Mouse (Mus musculus): ENCODE results near the gene Arl8b.

Arl8b gene

GRCm38 (mm10) chr6:108785551-108785950 lies 2.7 kb downstream of the Arl8b start:
- DNase-seq = no peak

DNA sequence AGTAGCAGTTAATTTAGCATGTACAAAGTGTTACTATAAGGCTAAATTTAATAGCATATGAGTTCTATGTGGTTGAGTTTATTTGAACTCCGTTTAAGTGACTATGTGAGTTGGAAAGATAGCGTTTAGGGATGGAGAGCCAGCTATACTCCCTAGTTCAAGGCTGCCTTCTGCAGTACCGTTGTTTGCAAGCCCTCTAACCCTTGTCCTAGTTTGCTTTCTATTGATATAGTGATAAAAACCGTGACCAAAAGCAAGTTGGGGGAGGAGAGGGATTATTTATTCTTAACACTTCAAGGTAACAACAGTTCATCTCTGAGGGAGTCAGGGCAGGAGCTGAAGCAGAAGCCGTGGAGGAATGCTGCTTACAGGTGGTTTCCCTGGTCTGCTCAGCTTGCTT lies 8.6 kb downstream of the Arl8b start:
- DNase-seq = no peak

GRCm38 (mm10) chr6:108795912-108796311 lies 13.0 kb downstream of the Arl8b start:
- no peak for DNase-seq

- no peak for DNase-seq
These were observed 13.8 kb downstream of the Arl8b start for GRCm38 (mm10) chr6:108796706-108797105.

DNA sequence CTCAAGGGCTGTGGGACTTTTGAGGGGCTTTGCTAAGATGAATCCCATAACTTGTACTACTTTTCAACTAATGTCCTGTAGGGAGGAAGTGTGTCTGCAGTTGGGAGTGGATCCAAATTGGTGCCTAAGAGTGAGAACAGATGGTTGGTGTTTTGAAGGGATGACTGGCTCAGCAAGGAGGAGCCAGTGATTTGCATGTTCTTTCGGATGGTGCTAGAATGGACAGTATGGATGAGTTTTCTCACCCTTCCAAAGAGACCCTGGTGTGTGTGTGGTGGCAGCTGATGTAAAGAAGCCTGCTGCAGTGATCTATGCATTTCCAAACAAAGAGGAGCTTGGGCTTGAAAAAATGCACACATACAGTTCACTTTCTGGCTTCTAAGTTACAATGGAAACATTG lies 22.3 kb downstream of the Arl8b start:
- DNase-seq = peak; percentile 50 to 57

- DNase-seq = no peak
These were observed 23.0 kb downstream of the Arl8b start for GRCm38 (mm10) chr6:108805871-108806270.

GRCm38 (mm10) chr6:108807446-108807845 lies 24.5 kb downstream of the Arl8b start:
- DNase-seq = no peak

DNA sequence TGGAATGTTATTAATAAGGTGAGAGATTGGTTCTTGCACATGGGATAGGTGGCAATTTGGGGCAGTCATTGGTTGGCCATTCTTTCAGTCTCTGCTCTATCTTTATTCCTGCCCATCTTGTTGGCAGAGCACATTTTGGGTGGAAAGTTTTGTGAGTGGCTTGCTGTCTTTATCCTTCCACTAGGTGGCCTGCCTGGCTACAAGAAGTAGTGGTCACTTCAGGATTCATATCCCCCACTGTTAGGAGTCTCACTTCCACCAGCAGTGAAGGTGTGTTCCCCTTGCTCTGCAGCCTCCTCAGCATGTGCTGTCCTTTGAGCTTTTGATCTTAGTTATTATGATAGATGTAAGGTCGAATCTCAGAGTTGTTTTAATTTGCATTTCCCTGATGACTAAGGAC lies 25.9 kb downstream of the Arl8b start:
- DNase-seq = no peak

GRCm38 (mm10) chr6:108810237-108810636 lies 27.3 kb downstream of the Arl8b start:
- DNase-seq = peak; percentile 47 to 54

GRCm38 (mm10) chr6:108812134-108812533 lies 29.2 kb downstream of the Arl8b start:
- no peak for DNase-seq

- no peak for DNase-seq
These were observed 34.6 kb downstream of the Arl8b start for GRCm38 (mm10) chr6:108817510-108817909.

DNA sequence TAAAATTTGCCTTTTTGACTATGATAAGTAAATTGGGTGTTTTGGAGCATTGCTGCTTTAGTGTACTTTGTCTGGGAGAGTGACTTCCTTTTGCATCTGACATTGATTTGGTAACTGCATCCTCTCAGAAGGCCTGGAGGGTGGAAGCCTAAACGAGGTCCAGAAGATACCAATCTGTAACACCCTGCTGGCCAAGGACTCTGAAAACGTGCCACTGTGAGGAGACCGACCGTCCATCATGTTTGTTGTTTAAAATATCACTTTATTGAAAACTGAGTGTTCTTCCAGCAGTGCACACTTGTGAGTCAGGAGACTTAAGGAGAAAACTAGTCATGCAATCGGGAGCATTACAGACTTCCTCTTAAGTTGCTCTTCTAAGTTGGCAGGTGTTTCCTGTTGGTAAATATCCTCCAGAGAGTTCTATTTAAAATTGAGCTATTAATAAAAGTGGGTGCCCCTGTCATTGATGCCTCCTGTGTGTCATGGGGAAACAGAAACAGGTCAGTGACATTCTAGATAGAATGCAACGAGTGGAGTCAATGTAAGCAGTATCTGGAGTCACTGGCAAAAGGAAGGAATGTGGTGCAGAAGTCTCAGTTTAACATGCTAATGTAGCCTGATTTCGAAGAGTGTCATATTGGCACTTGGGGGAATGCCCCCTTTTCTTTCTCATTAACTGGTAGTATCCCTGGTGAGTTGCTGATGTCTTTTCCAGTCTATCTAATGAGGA lies 42.1 kb downstream of the Arl8b start:
- no peak for DNase-seq

DNA sequence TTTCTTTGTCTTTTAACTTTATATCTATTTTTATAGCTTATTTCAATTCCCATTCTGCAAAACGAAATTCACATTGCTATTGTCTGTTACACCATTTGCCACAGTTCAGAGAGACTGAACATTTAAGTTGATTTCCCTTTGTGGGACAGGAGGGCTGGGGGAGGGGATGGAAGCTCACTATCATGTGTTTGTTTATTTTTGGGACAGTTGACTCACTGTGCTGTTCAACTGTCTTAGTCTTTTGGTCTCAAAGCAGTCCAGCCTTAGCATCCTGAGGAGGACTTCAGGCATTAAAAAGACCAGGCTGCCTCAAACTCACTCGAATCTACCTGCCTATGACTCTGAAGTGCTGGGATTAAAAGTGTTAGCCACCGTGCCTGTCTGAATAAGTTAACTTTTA lies 43.2 kb downstream of the Arl8b start:
- no peak for DNase-seq

DNA sequence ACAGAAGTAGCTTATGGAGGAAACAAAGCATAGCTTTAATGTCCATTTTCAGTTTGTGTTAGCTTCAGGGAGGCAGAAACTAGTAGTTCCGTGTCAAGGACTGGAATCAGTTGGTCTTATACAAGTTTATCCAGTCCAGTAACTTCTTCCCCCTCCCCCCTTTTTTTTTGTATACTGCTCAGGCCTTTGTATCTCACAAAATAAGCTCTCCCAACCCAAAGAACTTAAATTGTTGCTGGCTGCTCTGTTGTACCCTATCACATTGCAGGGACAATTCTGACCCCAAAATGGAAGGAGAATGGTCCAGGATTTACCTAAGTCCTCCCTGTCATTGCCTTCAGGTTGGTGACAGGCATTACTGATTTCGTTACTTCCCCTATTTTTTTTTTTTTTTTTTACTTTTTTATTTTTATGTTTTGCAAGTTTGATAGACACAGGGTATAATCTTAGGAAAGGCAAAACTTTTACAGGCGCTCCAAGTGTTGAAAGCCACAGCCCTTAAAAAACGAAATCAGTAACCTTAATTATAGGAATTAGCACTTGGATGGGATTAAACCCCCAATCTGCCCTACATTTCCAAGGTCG lies 44.5 kb downstream of the Arl8b start:
- DNase-seq = no peak

DNA sequence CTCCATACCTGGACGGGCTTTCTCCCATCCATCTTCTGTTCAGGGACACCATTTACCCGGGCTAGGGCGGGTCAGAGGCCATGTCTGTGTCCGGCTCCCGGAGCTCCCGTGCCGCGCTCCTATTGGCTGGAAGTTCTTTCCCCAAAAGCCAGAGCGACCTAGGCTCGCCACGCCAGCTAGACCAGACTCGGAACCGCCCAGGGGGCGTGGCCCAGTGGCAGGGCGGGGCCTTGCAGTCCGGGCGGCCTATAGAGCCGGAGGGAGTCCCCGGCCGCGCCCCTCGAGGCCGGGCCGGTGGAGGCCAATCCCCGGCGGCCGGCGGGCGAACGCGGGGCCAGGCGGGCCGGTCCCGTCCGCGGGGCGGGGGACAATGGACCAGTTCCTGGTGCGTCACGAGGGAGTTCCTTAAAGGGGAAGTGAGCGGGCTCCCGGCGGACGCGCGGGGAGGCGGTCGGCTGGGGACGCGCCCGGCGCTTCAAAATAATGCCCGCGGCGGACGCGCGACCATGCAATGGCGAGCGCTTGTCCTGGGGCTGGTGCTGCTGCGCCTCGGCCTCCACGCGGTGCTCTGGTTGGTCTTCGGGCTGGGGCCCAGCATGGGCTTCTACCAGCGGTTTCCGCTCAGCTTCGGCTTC lies 45.5 kb downstream of the Arl8b start, which contains the start of gene Edem1:
Edem1 (plus strand) TSS at position 408 of the 635 bp plus-strand sequence.
- DNase-seq = peak; percentile 96 to 97

GRCm38 (mm10) chr6:108828872-108829271 lies 46.0 kb downstream of the Arl8b start:
- DNase-seq = peak in 1 of 2 experiments; percentile 29

DNA sequence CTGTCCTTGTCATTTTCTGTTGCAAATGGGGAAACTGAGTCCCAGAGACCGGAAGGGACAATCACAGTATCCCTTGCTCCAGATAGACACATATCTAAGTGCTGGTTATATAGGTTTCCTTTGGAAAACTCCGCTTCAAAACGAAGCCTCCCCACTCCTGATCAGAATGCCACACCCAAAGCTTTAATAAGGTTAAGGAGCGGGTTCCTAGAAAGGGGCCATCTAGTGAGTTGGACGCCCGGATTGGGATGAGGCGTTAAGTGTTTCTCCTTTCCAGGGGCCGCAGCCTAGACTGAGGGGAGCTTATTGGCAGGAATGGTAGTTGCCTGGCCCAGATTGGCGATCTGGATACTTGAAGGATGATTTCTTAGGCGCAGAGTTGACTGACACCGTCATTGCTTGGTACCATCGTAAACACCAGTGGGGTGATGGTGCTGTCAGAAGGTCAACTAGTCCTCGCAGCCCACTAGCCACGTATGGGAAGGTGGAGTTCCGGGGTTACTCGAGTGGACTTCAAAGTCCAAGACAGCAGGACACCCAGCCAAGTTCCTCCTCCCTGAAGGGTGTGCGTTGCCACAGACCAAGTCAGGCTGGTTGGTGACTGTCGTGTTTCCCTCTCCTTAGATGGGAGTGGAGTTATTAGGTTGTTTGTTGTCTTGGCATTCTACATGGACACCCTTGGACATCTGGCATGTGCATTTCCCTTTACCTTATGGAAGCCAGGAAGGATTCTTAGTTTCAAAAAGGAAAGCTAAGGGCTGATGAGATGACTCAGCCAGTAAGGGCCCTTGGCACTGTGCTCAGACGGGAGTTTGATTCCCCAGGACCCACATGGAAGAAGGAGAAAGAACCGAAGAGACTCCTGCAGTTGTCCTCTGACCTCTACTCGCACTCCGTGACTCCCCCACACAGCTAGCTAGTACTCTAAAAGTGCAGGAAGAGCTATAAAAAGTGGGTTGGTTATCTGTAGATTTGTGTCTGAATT lies 46.8 kb downstream of the Arl8b start:
- DNase-seq = peak; percentile 15 to 26

DNA sequence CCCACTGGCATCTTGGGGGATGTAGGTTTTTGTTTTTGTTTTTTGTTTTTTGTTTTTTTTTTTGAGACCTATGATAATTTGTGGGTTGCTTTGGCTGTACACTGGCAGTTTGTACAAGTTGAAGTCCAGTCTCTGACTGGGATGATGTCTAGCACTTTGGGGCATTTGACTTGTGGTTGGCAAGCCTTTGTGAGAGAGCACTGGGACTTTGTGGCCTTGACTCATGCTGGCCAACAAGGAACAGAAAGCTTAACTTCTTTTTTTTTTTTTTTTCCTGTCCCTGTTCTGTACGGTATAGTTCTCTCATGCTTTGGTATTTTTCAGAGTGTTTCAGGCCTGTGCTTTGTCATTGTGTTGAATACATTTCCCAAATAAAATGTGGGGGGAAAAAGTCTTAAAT lies 49.3 kb downstream of the Arl8b start:
- no peak for DNase-seq

- DNase-seq = no peak
These were observed 50.1 kb downstream of the Arl8b start for GRCm38 (mm10) chr6:108832989-108833388.

DNA sequence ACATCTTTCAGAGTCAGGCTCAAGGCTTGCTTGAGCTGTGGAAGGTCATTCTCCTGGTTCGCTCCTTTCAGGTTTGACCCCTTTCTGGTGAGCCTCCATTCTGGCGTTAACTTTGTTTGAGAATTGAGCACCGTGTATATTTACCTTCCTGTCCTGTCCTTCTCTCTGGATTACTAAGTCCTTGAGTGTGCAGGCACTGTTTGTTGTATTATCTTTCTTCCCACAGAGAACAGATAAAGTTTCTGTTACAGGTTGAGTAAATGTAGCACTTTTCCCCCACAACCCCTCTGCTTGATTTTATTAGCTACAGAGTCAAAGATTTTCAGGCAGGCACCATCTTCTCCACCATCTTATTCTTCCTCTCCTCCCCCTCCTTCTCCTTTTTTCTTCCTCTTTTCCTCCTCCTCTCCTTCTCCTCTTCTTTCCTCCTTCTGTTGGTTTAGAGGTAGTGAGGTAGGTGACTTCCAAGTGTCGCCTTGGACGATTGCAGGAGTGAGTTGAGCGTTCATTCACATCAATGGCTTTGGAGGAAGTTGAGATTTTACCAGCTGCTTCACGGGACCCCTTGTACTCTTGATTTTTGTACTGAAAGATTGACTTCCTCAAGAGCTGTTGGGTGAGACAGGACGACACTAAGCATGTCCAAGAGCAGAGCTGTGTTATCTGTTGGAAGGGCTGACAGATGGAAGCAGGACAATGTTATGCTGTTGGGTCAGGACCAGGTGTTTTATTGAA lies 51.2 kb downstream of the Arl8b start:
- no peak for DNase-seq

GRCm38 (mm10) chr6:108835765-108836691 lies 53.1 kb downstream of the Arl8b start:
- DNase-seq = no peak
